Mouse (Mus musculus): ENCODE measurements around the gene Ptprn2.
A peak's percentile ranks its signal among the peaks of the same experiment; 100 is the strongest.

The Ptprn2 gene

GRCm38 (mm10) chr12:116788346-116788745, 302.8 kb downstream of the Ptprn2 start:
- DNase-seq = no peak

- no peak for DNase-seq
Observed at GRCm38 (mm10) chr12:116803331-116803730, 317.8 kb downstream of the Ptprn2 start.

- DNase-seq = no peak
Observed at GRCm38 (mm10) chr12:116804712-116805111, 319.2 kb downstream of the Ptprn2 start.

DNA sequence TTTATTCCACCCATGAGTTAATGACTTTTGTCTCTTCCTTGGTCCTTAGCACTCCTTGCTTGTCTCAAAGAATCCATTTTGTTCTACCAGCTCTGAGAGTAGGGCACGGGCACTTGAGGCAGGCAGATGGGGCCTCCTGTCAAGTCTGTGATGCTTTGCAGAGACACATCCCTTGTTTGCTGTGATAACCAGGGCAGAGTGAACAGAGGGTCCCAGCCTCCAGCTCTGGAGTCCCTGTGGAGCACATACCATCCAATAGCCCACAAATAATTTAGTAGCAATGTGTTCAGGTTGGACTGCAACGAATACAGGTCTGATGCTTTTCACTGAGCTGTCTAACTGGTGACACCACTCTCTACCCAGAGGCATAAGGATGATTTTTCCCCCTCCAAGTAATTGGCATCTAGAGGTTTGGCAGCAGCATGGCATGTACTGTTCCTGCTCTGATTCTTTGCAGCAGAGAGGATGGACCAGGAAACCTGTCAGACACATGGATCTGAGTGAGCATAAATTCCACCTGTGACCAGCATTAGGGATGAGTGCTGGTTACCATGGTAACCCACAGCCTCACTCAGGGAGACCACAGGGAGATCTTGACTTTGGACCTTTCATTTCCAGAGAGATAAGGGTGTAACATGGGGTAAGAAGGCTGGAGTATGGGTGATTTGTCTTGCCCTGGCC, 319.7 kb downstream of the Ptprn2 start:
- DNase-seq = peak in 1 of 2 experiments; percentile 7

DNA sequence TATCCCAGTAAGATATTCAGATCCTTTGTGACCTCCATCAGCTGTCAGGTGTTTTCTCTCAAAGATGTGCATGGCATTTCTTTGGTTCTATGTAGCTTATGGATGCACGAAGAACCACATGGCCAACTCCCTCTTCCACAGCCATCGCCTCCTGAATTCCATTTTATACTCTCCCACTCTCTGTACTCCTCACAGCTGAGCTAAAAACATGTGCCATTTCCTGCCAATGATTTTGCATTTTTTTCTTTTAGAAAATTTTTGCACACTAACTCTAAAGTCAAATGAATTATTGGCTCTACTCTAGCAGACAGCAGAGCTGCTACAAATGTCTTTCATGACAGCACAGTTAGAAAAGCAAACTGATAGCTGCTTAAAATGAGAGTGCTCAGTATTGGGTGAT, 320.6 kb downstream of the Ptprn2 start:
- no peak for DNase-seq

GRCm38 (mm10) chr12:116813012-116813411, 327.5 kb downstream of the Ptprn2 start:
- DNase-seq = no peak

DNA sequence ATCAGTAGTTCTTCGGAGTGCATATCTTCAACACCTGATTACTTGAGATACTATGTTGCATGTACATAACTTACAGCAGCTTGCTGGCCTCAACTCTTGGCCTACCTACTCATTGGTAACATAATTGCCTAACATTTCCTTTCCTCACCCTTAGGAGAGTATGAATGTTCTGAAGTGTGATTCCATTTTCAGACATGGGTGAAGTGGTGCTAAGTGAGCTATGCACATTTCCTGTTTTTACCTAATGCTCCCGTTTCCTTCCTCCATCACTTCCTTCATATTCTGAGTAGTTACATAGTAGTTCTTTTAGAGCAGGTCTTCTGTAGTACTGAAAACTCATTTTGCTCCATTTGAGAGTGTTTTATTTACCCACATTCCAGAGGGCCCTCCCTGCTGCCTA, 334.3 kb downstream of the Ptprn2 start:
- no peak for DNase-seq

DNA sequence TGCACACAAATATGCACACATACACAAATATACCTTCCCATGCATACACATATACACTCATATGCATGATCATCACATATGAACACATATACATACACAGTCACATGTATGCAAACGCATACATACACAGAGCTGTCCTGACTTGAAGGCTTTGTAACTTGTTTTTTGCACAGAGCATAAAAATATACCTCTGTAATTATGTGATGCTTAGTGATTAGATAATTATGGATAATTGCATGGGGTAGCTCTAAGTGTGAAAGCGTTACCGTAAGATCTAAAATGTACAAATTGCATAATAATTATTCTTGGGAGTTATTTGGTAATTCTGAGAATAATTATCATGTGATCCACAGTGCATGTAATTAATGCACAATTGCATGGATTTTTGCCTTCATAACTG, 337.8 kb downstream of the Ptprn2 start:
- no peak for DNase-seq

DNA sequence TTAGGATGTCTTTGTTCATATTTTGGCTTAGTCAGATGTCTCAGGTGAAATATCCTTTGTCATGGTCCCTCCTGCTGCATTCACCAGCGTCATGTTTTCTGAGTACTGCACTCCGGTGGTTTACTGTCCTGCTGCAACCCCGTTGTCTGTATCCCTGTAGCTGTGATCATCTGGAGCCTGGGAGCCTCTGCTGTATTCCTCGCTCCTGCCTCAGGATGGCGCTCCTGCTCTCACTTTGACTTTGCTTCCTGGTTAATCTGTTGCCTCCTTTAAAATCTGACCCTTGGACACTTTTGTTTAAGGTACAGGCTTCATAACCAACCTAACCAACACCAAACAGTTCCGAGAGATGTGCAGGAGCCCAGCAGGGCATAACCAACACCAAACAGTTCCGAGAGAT, 342.2 kb downstream of the Ptprn2 start:
- no peak for DNase-seq

DNA sequence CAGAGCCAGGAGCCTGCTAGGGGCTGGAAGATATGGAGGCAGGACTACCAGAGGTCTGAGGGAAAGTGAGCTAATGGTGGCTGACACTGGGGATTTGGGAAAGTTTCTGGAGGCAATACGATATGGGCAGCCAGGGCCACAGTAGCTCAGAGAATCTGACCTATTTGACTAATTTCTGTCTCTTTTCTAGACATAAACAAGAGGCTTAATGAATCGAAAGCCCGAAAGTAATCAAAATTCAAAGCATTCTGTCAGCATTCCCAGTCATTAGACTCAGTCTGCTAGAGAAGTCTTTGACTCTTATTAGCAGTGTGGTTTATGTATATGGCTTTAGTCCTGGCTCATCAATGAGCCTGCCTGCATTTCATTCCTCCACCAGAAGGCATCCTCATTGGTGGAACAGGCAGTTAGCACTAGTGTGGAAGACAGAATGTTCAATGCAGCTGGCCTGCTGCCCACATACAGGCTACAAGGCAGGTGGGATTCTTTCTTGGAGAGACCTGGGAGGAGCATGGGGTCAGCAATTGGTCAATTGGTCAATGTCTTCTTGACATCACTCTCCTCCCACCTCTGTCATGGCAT, 353.2 kb downstream of the Ptprn2 start:
- no peak for DNase-seq

- no peak for DNase-seq
Observed at GRCm38 (mm10) chr12:116842723-116843272, 357.3 kb downstream of the Ptprn2 start.

GRCm38 (mm10) chr12:116846220-116846619, 360.7 kb downstream of the Ptprn2 start:
- DNase-seq = no peak

- DNase-seq = no peak
Observed at GRCm38 (mm10) chr12:116847021-116847420, 361.5 kb downstream of the Ptprn2 start.

DNA sequence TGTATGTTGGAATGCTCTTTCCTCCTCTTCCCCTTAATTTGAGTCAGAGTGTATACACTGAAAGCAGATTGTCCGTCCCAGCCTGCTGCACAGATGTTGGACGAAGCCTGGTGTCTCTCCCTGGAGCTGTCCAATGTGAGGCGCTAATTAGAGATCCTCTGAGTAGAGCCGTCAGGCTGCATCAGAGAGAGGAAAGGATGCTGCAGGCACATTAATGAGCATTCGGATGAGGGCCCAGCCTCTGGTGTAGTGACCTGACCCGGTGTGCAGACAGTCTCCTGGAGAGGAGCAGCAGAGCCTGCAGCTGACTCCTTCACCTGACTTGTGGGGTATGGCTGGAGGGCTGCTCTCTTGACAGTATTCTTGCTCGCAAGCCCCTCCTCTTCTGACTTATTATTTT, 370.8 kb downstream of the Ptprn2 start:
- DNase-seq = no peak

GRCm38 (mm10) chr12:116861360-116862017, 376.0 kb downstream of the Ptprn2 start:
- DNase-seq = no peak

- DNase-seq = no peak
Observed at GRCm38 (mm10) chr12:116863291-116863899, 377.9 kb downstream of the Ptprn2 start.

DNA sequence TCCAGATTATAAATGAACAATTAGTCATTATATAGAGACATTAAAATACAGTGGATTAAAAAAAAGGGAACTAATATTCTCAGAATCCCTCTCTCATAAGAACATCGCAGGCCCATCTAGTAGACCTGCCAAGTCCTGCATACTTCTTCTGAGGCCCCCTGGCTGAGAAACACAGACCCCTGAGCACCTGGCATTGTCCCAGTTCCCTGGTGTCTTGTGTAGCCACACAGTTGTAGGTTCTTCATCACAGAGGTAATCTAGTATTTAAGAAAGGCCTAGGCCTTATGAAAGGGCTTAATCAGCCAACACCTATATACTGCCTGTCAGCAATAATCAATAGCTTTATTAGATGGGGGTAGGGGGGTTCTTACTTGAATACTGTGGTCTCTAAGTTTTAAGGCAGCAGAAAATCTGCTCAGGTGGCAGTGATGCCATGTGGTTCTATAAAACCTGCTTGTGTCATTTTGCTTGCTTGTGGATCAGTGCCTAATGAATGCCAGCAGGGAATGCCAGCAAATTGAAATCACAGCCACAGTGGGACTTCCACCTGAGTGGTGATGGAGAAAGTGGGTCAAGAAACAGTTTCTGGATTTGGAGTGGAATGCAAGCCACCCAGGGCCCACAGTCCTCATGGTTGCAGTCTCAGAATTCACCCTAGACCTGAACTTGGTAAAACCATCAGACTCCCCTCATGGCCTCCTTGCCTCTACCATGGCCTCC, 388.5 kb downstream of the Ptprn2 start:
- peak; percentile 64 to 74 for DNase-seq

GRCm38 (mm10) chr12:116887496-116888281, 402.2 kb downstream of the Ptprn2 start:
- DNase-seq = no peak

- DNase-seq = no peak
Observed at GRCm38 (mm10) chr12:116888856-116889255, 403.3 kb downstream of the Ptprn2 start.

DNA sequence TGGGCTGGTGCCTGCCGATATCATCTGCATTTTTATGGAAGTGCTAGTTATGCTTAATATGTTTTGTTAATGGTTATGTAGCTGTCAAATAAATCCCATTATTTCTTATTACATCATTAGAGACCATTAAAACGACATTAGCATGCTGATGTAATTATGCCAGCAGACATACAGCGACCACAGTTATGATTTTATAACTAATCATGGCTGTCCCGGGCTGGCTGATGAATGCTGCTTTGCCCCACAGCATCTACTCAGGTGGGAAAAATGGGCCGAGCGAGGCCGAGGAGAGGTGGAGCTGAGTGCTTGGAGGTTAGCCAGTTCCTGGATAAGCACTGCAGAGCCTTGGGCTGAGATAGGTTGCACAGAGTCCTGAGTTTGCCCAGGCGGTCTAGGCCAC, 407.1 kb downstream of the Ptprn2 start:
- no peak for DNase-seq

GRCm38 (mm10) chr12:116896651-116897050, 411.1 kb downstream of the Ptprn2 start:
- no peak for DNase-seq

GRCm38 (mm10) chr12:116901773-116902172, 416.3 kb downstream of the Ptprn2 start:
- DNase-seq = no peak
